Mouse (Mus musculus) cerebellum, adult 11-12 months (tissue): ENCODE data around the gene Epb41l4b.

Experiments
- DNase-seq: peaks from one replicate; pipeline ENCODE4 v3.0.0; 2022

Epb41l4b gene

GRCm38 (mm10) chr4:57143026-57143937, at the start of gene Epb41l4b:
Gene Epb41l4b (minus strand): TSS chr4:57143437.
- DNase-seq = peak; percentile 87

- no peak for DNase-seq
These were observed 48.5 kb upstream of the Epb41l4b start for GRCm38 (mm10) chr4:57191543-57192283.

- DNase-seq = no peak
These were observed 46.6 kb upstream of the Epb41l4b start for GRCm38 (mm10) chr4:57189881-57190280.

- no peak for DNase-seq
These were observed 42.8 kb upstream of the Epb41l4b start for GRCm38 (mm10) chr4:57186035-57186434.

- DNase-seq = no peak
These were observed 42.2 kb upstream of the Epb41l4b start for GRCm38 (mm10) chr4:57185462-57185861.

GRCm38 (mm10) chr4:57183493-57183892, 40.3 kb upstream of the Epb41l4b start:
- DNase-seq = no peak

- peak; percentile 11 for DNase-seq
These were observed 38.3 kb upstream of the Epb41l4b start for GRCm38 (mm10) chr4:57181538-57181937.

GRCm38 (mm10) chr4:57178881-57179280, 35.6 kb upstream of the Epb41l4b start:
- DNase-seq = no peak

GRCm38 (mm10) chr4:57175329-57175728, 32.1 kb upstream of the Epb41l4b start:
- DNase-seq = no peak

- no peak for DNase-seq
These were observed 29.6 kb upstream of the Epb41l4b start for GRCm38 (mm10) chr4:57172861-57173260.

GRCm38 (mm10) chr4:57171817-57172216, 28.6 kb upstream of the Epb41l4b start:
- no peak for DNase-seq

GRCm38 (mm10) chr4:57168680-57169079, 25.4 kb upstream of the Epb41l4b start:
- DNase-seq = no peak

- DNase-seq = no peak
These were observed 25.0 kb upstream of the Epb41l4b start for GRCm38 (mm10) chr4:57168277-57168676.

- DNase-seq = no peak
These were observed 24.0 kb upstream of the Epb41l4b start for GRCm38 (mm10) chr4:57166922-57167870.

GRCm38 (mm10) chr4:57165654-57166053, 22.4 kb upstream of the Epb41l4b start:
- DNase-seq = no peak

- DNase-seq = no peak
These were observed 21.5 kb upstream of the Epb41l4b start for GRCm38 (mm10) chr4:57164578-57165210.

- no peak for DNase-seq
These were observed 19.8 kb upstream of the Epb41l4b start for GRCm38 (mm10) chr4:57162789-57163722.

GRCm38 (mm10) chr4:57160571-57160970, 17.3 kb upstream of the Epb41l4b start:
- no peak for DNase-seq

- no peak for DNase-seq
These were observed 13.4 kb upstream of the Epb41l4b start for GRCm38 (mm10) chr4:57156549-57157169.

GRCm38 (mm10) chr4:57153838-57154237, 10.6 kb upstream of the Epb41l4b start:
- DNase-seq = no peak
